Comparison of ENCODE assay signal across 18 mouse cellular contexts in genomic region chr7:99945939-99946338, GRCm38 (mm10). TPM values are rescaled to one million over a fixed set of nuclear protein-coding genes. Genes with fewer than 3 reads are reported as not detected.
DNase-seq lines count a peak whose midpoint lies in the region; TF ChIP-seq lines count a peak whose summit lies in the region.
"Had no signal": no experiment of that assay in that cellular context is flagged by ENCODE, and none has a peak within 500 bp of the region (broad histone marks: within the 10 kb centered on the region; RNA-seq: fewer than 3 reads in every experiment).

No protein-coding gene starts in this region.

- 0 out of 2 replicates have a peak overlapping the region, but pooled peaks have one; percentile 11 for H3K27ac ChIP-seq in heart, adult 2 months
- H3K27ac ChIP-seq in ES-E14 (ENCODE audit: insufficient read depth, low read depth, low read length, poor library complexity, severe bottlenecking) = no peak overlapping the region
- H3K27ac ChIP-seq: embryonic facial prominence, embryonic 12.5 days; forebrain, embryonic 12.5 days; heart, embryonic 13.5 days; hindbrain, embryonic 13.5 days; hindbrain, postnatal 0 days had no signal

- H3K9me3 ChIP-seq in ES-E14 (ENCODE audit: control insufficient read depth, insufficient read depth, low read depth, low read length) = no peaks in the 10 kb centered on the region
- H3K9me3 ChIP-seq: embryonic facial prominence, embryonic 12.5 days; forebrain, embryonic 12.5 days; hindbrain, embryonic 13.5 days had no signal

- no peaks in the 10 kb centered on the region for H3K79me2 ChIP-seq in heart, adult 2 months (replicated peaks; ENCODE audit: control insufficient read depth, insufficient read depth, low read length)

- WGBS in heart, adult 2 months = 95% methylated on average over 3 of the region's 3 CpGs

- in situ Hi-C loops in ES-E14 (cut with MboI; ENCODE audit: low sequenced_read_pairs in 2 of 2, unreplicated experiment in 2 of 2) = no loop called here

- no peak overlapping the region for H3K4me3 ChIP-seq in heart, adult 2 months
- no peak overlapping the region for H3K4me3 ChIP-seq in ES-E14 (ENCODE audit: insufficient read depth in 1 of 2, low read depth in 1 of 2, low read length in 2 of 2, poor library complexity in 1 of 2, severe bottlenecking in 1 of 2)
- H3K4me3 ChIP-seq: embryonic facial prominence, embryonic 12.5 days; forebrain, embryonic 12.5 days; gastrocnemius, adult 2 months; heart, embryonic 13.5 days; hindbrain, embryonic 13.5 days had no signal

- intact Hi-C loops in heart, adult 2 months (cut with DNase I) = loop anchor here (2.0 kb wide), 1 partner anchor 17 kb away; no protein-coding TSS in a partner anchor
- intact Hi-C loops in heart, postnatal 14 days (cut with DNase I) = no loop called here

- TF ChIP-seq POLR2A in heart, adult 2 months (IDR thresholded peaks at IDR 0.05; ENCODE audit: insufficient read depth, low read depth, low read length) = no peak

- H3K36me3 ChIP-seq in heart, adult 2 months (ENCODE audit: control insufficient read depth, insufficient read depth, low read length) = no peaks in the 10 kb centered on the region
- peaks cover 33% of the 10 kb centered on the region for H3K36me3 ChIP-seq in ES-E14 (ENCODE audit: control insufficient read depth, insufficient read depth, low read length, poor library complexity, severe bottlenecking)

- no peak for DNase-seq in heart, adult 2 months
- no peak for DNase-seq in heart, postnatal 14 days
- peak; percentile 4 for DNase-seq in testis, postnatal 10 days (ENCODE audit: low spot score)
- no peak for DNase-seq in testis, postnatal 14 days (ENCODE audit: low spot score)
- DNase-seq in ES-E14 (ENCODE audit: low read depth, low spot score) = no peak
- DNase-seq in kidney, adult 11 months = no peak
- no peak for DNase-seq in MN1 (ENCODE audit: low spot score)
- DNase-seq: adrenal gland, postnatal 14 days; cerebellum, adult 11-12 months; cerebellum, adult 9-10 months; gastrocnemius, adult 2 months; gastrocnemius, postnatal 25 days; heart, postnatal 4 days had no signal

- TF ChIP-seq EP300 in heart, adult 2 months (IDR thresholded peaks at IDR 0.05; ENCODE audit: insufficient read depth, low read depth, low read length) = no peak

- no peak overlapping the region for H3K9ac ChIP-seq in heart, adult 2 months (ENCODE audit: low read depth, low read length)
- no peak overlapping the region for H3K9ac ChIP-seq in ES-E14 (ENCODE audit: insufficient read depth, low read depth, low read length, poor library complexity, severe bottlenecking)
- H3K9ac ChIP-seq: embryonic facial prominence, embryonic 12.5 days; forebrain, embryonic 12.5 days; heart, embryonic 13.5 days; hindbrain, embryonic 13.5 days had no signal

- peaks cover 4% of the 10 kb centered on the region for H3K4me1 ChIP-seq in heart, adult 2 months (ENCODE audit: control insufficient read depth, insufficient read depth, low read length)
- peaks cover 0 to 2% of the 10 kb centered on the region in 2 experiments; a peak in 2 of 4 replicates for H3K4me1 ChIP-seq in ES-E14 (ENCODE audit: control insufficient read depth in 2 of 2, insufficient read depth in 2 of 2, low read length in 2 of 2, poor library complexity in 1 of 2)
- H3K4me1 ChIP-seq: embryonic facial prominence, embryonic 12.5 days; forebrain, embryonic 12.5 days; heart, embryonic 13.5 days; hindbrain, embryonic 13.5 days had no signal

- no peak for TF ChIP-seq CTCF in heart, adult 2 months (IDR thresholded peaks at IDR 0.05)

- no peaks in the 10 kb centered on the region for H3K27me3 ChIP-seq in heart, adult 2 months (ENCODE audit: control insufficient read depth, insufficient read depth, low read length)
- H3K27me3 ChIP-seq: embryonic facial prominence, embryonic 12.5 days; forebrain, embryonic 12.5 days; heart, embryonic 13.5 days; hindbrain, embryonic 13.5 days had no signal

TF ChIP-seq in ES-E14, 5 proteins besides CTCF, POLR2A, EP300 and RAD21:
- TF ChIP-seq MAFK (IDR thresholded peaks at IDR 0.05; ENCODE audit: insufficient read depth, low read depth, low read length) = peak; percentile 77
- no peak for TF ChIP-seq HCFC1 (IDR thresholded peaks at IDR 0.05; ENCODE audit: borderline replicate concordance, insufficient read depth, low read length)
- no peak for TF ChIP-seq ZC3H11A (IDR thresholded peaks at IDR 0.05; ENCODE audit: borderline replicate concordance, low read depth, low read length)

RNA-seq across cellular contexts. Expression of gene Rnf169, which starts 34.3 kb away (rescaled TPM):
- total RNA-seq in heart, adult 2 months (2021) = 10 to 100 TPM in 1 of 2 experiments, 1 to 10 TPM in 1; 9.4 to 10.6 TPM
- 2.9 and 3.6 TPM in 2 replicates for polyA plus RNA-seq in heart, adult 2 months (2012; rRNA removed)
- total RNA-seq in heart, postnatal 14 days (2021) = 10 to 100 TPM; 14.7 TPM
- 19.2 and 26.4 TPM in 2 replicates for total RNA-seq in ES-E14 (2012; rRNA removed)
